Mouse (Mus musculus) myocyte (in vitro differentiated cells): ENCODE measurements at regions not wholly inside any gene's neighbourhood (a gene's known extent, or its start where the extent isn't known, plus 50 kb on each side); places are given as distances from the start of the nearest gene placed in this dataset.
A peak's percentile ranks its signal among the peaks of the same experiment; 100 is the strongest.

Experiments used
- H3K27me3 ChIP-seq: one replicate; pipeline ENCODE4 v1.6.1; 2011; ENCODE audit not compliant: control insufficient read depth, insufficient read depth, insufficient read length
- H3K36me3 ChIP-seq: one replicate; pipeline ENCODE4 v1.6.1; 2011; ENCODE audit not compliant: control insufficient read depth, insufficient read depth
- H3K4me2 ChIP-seq: one replicate; pipeline ENCODE4 v1.6.1; 2011; ENCODE audit warnings: low read depth, control low read depth
- H3K4me3 ChIP-seq: one replicate; pipeline ENCODE4 v1.5.1; 2011; ENCODE audit warnings: mild to moderate bottlenecking, control low read depth, moderate library complexity
- H3K79me2 ChIP-seq: one replicate; pipeline ENCODE4 v1.6.1; 2011; ENCODE audit not compliant: control insufficient read depth, insufficient read depth
- H3ac ChIP-seq: one replicate; pipeline ENCODE4 v1.6.1; 2011; ENCODE audit not compliant: control insufficient read depth, insufficient read length
- CEBPB ChIP-seq: IDR thresholded peaks from 2 replicates; pipeline ENCODE4 v1.6.1; 2011; ENCODE audit warnings: mild to moderate bottlenecking, moderate library complexity; ENCODE audit not compliant: poor library complexity, insufficient read depth, severe bottlenecking
- E2F4 ChIP-seq: IDR thresholded peaks from one replicate; pipeline ENCODE4 v1.6.1; 2011; ENCODE audit warnings: mild to moderate bottlenecking, control low read depth, moderate library complexity; ENCODE audit not compliant: insufficient read depth
- MAX ChIP-seq: IDR thresholded peaks from one replicate; pipeline ENCODE4 v1.6.1; 2011; ENCODE audit warnings: low read depth, mild to moderate bottlenecking, control low read depth
- MYOD1 ChIP-seq, 3 experiments: IDR thresholded peaks; one replicate each; pipeline ENCODE4 v1.6.1; 2011; ENCODE audit warnings: control low read depth in 2 of 3, low read depth in 2 of 3, mild to moderate bottlenecking in 2 of 3, moderate library complexity in 1 of 3; ENCODE audit not compliant: insufficient read length in 2 of 3, control insufficient read depth in 1 of 3
- MYOG ChIP-seq, 3 experiments: IDR thresholded peaks; one replicate each; pipeline ENCODE4 v1.6.1; 2011; ENCODE audit warnings: control low read depth in 2 of 3, low read depth in 2 of 3, mild to moderate bottlenecking in 2 of 3; ENCODE audit not compliant: insufficient read length in 2 of 3, control insufficient read depth in 1 of 3, insufficient read depth in 1 of 3
- POLR2A ChIP-seq: IDR thresholded peaks from one replicate; pipeline ENCODE4 v1.6.1; 2011; ENCODE audit warnings: low read depth, mild to moderate bottlenecking, control low read depth, moderate library complexity; ENCODE audit not compliant: insufficient read length
- POLR2AphosphoS2 ChIP-seq: IDR thresholded peaks from one replicate; pipeline ENCODE4 v1.6.1; 2011; ENCODE audit warnings: low read depth, control low read depth; ENCODE audit not compliant: insufficient read length
- REST ChIP-seq: IDR thresholded peaks from one replicate; pipeline ENCODE4 v1.6.1; 2011; ENCODE audit warnings: mild to moderate bottlenecking, control low read depth, moderate library complexity; ENCODE audit not compliant: insufficient read depth, insufficient read length
- SRF ChIP-seq: IDR thresholded peaks from one replicate; pipeline ENCODE4 v1.6.1; 2011; ENCODE audit warnings: low read depth; ENCODE audit not compliant: control insufficient read depth, insufficient read length
- TCF12 ChIP-seq: IDR thresholded peaks from one replicate; pipeline ENCODE4 v1.6.1; 2011; ENCODE audit warnings: mild to moderate bottlenecking, control low read depth; ENCODE audit not compliant: poor library complexity, insufficient read depth, severe bottlenecking
- TCF3 ChIP-seq: IDR thresholded peaks from one replicate; pipeline ENCODE4 v1.6.1; 2011; ENCODE audit warnings: low read depth, control low read depth; ENCODE audit not compliant: insufficient read length
- USF1 ChIP-seq: IDR thresholded peaks from one replicate; pipeline ENCODE4 v1.6.1; 2011; ENCODE audit warnings: low read depth, mild to moderate bottlenecking, control low read depth, moderate library complexity

DNA sequence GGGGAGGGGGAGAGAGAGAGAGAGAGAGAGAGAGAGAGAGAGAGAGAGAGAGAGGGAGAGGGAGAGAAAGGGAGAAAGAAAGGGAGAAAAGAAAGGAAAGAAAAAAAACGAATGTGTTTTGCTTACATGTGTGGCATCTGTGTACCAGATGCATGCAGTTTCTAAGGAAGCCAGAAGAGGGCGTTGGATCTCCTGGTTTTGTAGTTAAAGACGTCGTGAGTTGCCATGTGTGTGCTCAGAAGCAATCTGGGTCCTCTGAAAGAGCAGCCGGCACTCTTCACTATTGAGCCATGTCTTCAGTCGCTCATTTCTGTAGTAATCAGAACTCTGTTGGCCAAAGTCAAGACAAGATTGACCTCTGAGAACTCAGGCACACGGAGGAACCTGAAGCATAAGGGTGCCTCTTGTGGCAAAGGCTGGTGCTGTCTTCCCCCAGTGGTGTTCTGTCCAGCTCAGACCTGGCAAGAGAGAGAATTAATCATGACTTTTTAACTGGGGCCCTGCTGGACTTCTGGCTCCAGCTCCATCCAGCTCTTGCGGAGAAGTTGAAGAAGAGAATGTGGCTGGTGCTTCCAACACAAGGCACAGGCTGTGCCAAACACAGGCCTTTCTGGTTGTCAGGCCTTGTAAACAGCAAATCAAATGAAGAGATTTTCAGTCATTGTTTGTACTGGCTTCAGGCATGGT, 67.0 kb upstream of the Gm11733 start:
- H3K36me3 ChIP-seq = no peaks in the 10 kb centered on the region
- no peak for TF ChIP-seq TCF12
- no peak for TF ChIP-seq MYOD1 (IDR thresholded peaks at IDR 0.05; ENCODE audit: control insufficient read depth in 1 of 3, insufficient read length in 2 of 3, low read depth in 2 of 3)
- H3K4me2 ChIP-seq = no peak overlapping the region
- peaks cover 29% of the 10 kb centered on the region for H3K27me3 ChIP-seq
- H3K4me3 ChIP-seq = no peak overlapping the region
- no peak overlapping the region for H3ac ChIP-seq
- H3K79me2 ChIP-seq = no peaks in the 10 kb centered on the region

DNA sequence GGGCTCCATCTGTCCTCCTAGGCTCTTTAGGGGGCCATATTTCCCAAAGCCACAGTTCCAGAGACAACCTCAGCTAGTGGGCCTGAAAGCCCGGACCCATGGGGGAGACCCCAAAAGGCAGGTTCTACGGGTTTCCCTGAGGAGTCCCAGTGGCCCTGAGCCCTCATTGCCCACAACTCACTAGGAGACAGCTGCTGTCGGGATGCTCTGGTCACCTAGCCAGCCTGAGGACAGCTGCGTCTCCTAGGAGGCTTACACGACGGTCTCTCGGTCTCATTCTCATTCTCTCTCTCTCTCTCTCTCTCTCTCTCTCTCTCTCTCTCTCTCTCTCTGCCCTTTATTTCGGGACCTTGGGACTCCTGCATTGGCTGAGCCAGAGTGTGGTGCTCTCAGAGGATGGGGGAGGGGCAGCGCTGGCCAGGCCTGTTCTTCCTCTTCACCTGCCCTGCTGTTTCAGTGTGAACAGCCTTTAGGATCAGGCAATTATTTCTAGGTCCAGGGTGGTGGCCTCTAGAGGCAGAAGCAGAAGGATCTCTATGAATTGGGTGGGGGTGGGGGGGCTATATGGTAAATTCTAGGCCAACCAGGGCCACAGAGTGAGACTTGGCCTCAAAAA, 66.1 kb upstream of the Gm11733 start:
- no peak overlapping the region for H3ac ChIP-seq
- H3K79me2 ChIP-seq = no peaks in the 10 kb centered on the region
- H3K27me3 ChIP-seq = peaks cover 23% of the 10 kb centered on the region
- TF ChIP-seq MYOD1 (IDR thresholded peaks at IDR 0.05; ENCODE audit: control insufficient read depth in 1 of 3, insufficient read length in 2 of 3, low read depth in 2 of 3) = peak in 2 of 3 experiments; percentile 64 to 74
- no peak for TF ChIP-seq MAX
- TF ChIP-seq CEBPB = no peak
- no peak for TF ChIP-seq TCF12
- TF ChIP-seq E2F4 = no peak
- no peak for TF ChIP-seq TCF3
- no peak for TF ChIP-seq POLR2A
- no peak for TF ChIP-seq REST
- TF ChIP-seq SRF = no peak
- no peak for TF ChIP-seq USF1
- TF ChIP-seq POLR2AphosphoS2 = no peak
- TF ChIP-seq MYOG (IDR thresholded peaks at IDR 0.05; ENCODE audit: control insufficient read depth in 1 of 3, insufficient read depth in 1 of 3, insufficient read length in 2 of 3, low read depth in 2 of 3) = peak in 2 of 3 experiments; percentile 66 to 70
- no peaks in the 10 kb centered on the region for H3K36me3 ChIP-seq
- no peak overlapping the region for H3K4me3 ChIP-seq
- H3K4me2 ChIP-seq = no peak overlapping the region

DNA sequence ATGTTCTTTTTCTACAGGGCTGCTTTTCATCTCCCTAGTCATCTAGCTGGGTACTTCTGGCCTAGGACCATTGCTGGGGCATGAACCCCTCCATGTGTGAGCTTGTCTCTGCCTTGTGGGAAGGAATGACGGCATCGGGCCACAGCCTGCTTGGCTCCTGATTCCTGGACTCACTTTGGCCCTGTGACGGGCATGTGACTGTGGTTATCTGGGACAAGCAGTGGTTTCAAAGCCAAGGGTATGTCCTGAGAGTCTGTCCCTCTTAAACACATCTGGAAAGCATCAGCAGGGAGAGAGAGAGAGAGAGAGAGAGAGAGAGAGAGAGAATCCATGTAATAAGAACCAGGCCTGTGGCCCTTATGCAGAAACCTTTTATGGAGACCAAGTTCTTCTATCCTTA, 65.2 kb upstream of the Gm11733 start:
- TF ChIP-seq E2F4 = no peak
- TF ChIP-seq POLR2A = no peak
- TF ChIP-seq TCF3 = no peak
- TF ChIP-seq TCF12 = no peak
- no peak for TF ChIP-seq MAX
- no peak for TF ChIP-seq REST
- TF ChIP-seq SRF = no peak
- no peak for TF ChIP-seq MYOG (IDR thresholded peaks at IDR 0.05; ENCODE audit: control insufficient read depth in 1 of 3, insufficient read depth in 1 of 3, insufficient read length in 2 of 3, low read depth in 2 of 3)
- TF ChIP-seq MYOD1 (IDR thresholded peaks at IDR 0.05; ENCODE audit: control insufficient read depth in 1 of 3, insufficient read length in 2 of 3, low read depth in 2 of 3) = no peak
- no peak for TF ChIP-seq USF1
- no peak for TF ChIP-seq POLR2AphosphoS2
- no peak for TF ChIP-seq CEBPB
- H3K27me3 ChIP-seq = peaks cover 23% of the 10 kb centered on the region

DNA sequence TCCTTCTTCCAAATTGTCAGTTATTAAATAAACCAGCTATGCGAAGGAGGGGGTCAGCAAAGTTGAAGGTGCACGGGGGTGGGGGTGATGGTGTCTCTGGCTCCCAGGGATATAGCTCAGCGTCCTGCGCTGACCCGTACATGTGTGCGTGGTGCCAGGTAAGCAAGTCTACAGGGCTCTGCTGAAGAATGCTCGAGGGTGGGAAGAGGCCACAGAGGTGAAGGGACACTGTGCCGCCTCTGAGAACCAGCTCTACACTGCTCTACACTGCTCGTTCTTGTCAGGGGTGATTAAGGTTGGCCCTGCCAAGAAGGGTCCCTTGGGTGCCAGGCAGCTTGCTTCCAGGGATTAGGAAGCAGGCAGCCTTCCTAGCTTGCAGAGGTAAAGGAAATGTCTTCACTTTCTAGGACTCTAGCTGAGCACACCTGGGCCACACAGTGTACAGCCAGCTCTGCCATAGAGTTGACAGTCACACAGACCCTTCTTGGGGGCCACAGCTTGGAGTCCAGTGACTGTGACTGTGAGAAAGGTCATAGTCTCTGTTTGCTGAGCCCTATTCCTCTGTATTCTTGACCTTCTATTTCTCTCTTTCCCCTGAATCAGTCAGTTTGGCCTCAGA, 64.7 kb upstream of the Gm11733 start:
- TF ChIP-seq REST (no peak), POLR2AphosphoS2 (no peak), TCF12 (no peak), USF1 (no peak), CEBPB (no peak), MYOD1 (IDR thresholded peaks at IDR 0.05; ENCODE audit: control insufficient read depth in 1 of 3, insufficient read length in 2 of 3, low read depth in 2 of 3) (no peak), TCF3 (no peak)
- no peak overlapping the region for H3K4me3 ChIP-seq
- H3ac ChIP-seq = no peak overlapping the region
- H3K79me2 ChIP-seq = no peaks in the 10 kb centered on the region
- H3K27me3 ChIP-seq = peaks cover 25% of the 10 kb centered on the region
- H3K4me2 ChIP-seq = no peak overlapping the region
- H3K36me3 ChIP-seq = no peaks in the 10 kb centered on the region

More for the DNA sequence above, 65.2 kb upstream of the Gm11733 start:
- Histone ChIP-seq H3K36me3 (no peaks in the 10 kb centered on the region), H3K4me3 (no peak overlapping the region), H3K79me2 (no peaks in the 10 kb centered on the region), H3K4me2 (no peak overlapping the region), H3ac (no peak overlapping the region)
